Mouse (Mus musculus) adrenal gland, postnatal 0 days (tissue): ENCODE results near the gene Gm17304. TPM values are rescaled to one million over a fixed set of nuclear protein-coding genes. Genes with fewer than 3 reads are reported as not detected.

Experiments used
- polyA plus RNA-seq: library from polyadenylated mRNA; unstranded; fragments of >200 nt; fragmentation: Nextera tagmentation; extraction: Ambion mirVana; gene quantifications from 2 replicates; pipeline ENCODE4 v1.2.1, GENCODE M21; 2015

Gene Gm17304
- not detected in 2 replicates for polyA plus RNA-seq

DNA sequence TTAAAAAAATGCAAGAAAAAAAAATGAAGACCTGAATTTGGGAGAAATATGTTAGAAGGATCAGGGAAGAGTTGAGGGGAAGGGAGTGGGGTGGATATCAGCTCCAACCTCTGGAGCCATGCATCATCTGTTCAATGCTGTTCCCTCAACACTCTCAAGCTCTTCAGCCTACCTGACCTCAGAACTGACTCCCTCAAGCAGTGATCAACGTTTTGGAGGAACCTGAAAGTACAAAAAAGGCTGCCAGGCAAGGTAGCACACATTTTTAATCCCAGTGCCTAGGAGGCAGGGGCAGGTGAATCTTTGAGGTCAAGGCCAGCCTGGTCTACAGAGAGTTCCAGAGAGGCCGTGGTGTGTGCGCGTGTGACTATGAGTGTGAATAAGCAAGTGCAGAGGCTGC, at the start of gene Gm17304:
Gene Gm17304 (plus strand): TSS at position 301 of the 400 bp plus-strand sequence.

Other genes starting within 250 kb of the Gm17304 start
- gene Barhl2, start 150.9 kb upstream of the Gm17304 start, polyA plus RNA-seq = not detected in 2 replicates
- gene Zfp644, start 88.2 kb downstream of the Gm17304 start, polyA plus RNA-seq = 46.6 and 50.1 TPM in 2 replicates